Mouse (Mus musculus) MEL (cell line): Measurements from ENCODE around the gene C1s2.
A peak's percentile ranks its signal among the peaks of the same experiment; 100 is the strongest.
"Not testable (repeated sequence)": the region's sequence is repeated elsewhere in the genome, so short reads cannot be mapped to it uniquely, and the experiment has no call there.

Source experiments
- CTCF ChIP-seq, 3 experiments: IDR thresholded peaks in 2 of 3; conservative IDR thresholded peaks in 1 of 3; 2 replicates each; pipeline ENCODE4 v1.5.1; 2011 to 2012; ENCODE audit warnings: low read length in 3 of 3, low read depth in 2 of 3, mild to moderate bottlenecking in 2 of 3, improper control_type of control experiment in 1 of 3, inconsistent platforms in 1 of 3, mixed read lengths in 1 of 3, moderate library complexity in 1 of 3; ENCODE audit not compliant: control insufficient read depth in 1 of 3, insufficient read depth in 1 of 3, poor library complexity in 1 of 3, severe bottlenecking in 1 of 3
- EP300 ChIP-seq, 2 experiments: IDR thresholded peaks; 2 replicates each; pipeline ENCODE4 v1.6.1; 2011; ENCODE audit warnings: improper control_type of control experiment in 2 of 2, low read length in 2 of 2, low read depth in 1 of 2, mild to moderate bottlenecking in 1 of 2
- POLR2A ChIP-seq, 2 experiments: IDR thresholded peaks; 2 replicates each; pipeline ENCODE4 v1.6.1; 2011 to 2012; ENCODE audit warnings: low read length in 2 of 2, mild to moderate bottlenecking in 2 of 2, control low read depth in 1 of 2, improper control_type of control experiment in 1 of 2, low read depth in 1 of 2, moderate library complexity in 1 of 2; ENCODE audit not compliant: control insufficient read depth in 1 of 2, insufficient read depth in 1 of 2, poor library complexity in 1 of 2
- RAD21 ChIP-seq: IDR thresholded peaks from 2 replicates; pipeline ENCODE4 v1.6.1; 2011; ENCODE audit warnings: mild to moderate bottlenecking, low read depth, low read length, improper control_type of control experiment
- SIN3A ChIP-seq: IDR thresholded peaks from 2 replicates; pipeline ENCODE4 v1.6.1; 2012; ENCODE audit warnings: low read length, improper control_type of control experiment, inconsistent platforms
- TBP ChIP-seq: IDR thresholded peaks from 2 replicates; pipeline ENCODE4 v1.8.0; 2011; ENCODE audit warnings: low read depth, low read length, improper control_type of control experiment
- UBTF ChIP-seq: IDR thresholded peaks from 2 replicates; pipeline ENCODE4 v1.6.1; 2012; ENCODE audit warnings: low read depth, mild to moderate bottlenecking, inconsistent platforms, low read length, improper control_type of control experiment, moderate library complexity, borderline replicate concordance; ENCODE audit not compliant: insufficient read depth
- ZNF384 ChIP-seq: IDR thresholded peaks from 2 replicates; pipeline ENCODE4 v1.6.1; 2012; ENCODE audit warnings: low read depth, mild to moderate bottlenecking, inconsistent platforms, low read length, improper control_type of control experiment

- not testable (repeated sequence) for TF ChIP-seq RAD21; CTCF (IDR thresholded peaks at IDR 0.05 in 2 of 3, conservative IDR thresholded peaks at IDR 0.05 in 1 of 3; ENCODE audit: control insufficient read depth in 1 of 3, insufficient read depth in 1 of 3, low read depth in 2 of 3, low read length in 3 of 3, poor library complexity in 1 of 3, severe bottlenecking in 1 of 3); ZNF384; TBP; SIN3A; UBTF; POLR2A (IDR thresholded peaks at IDR 0.05; ENCODE audit: control insufficient read depth in 1 of 2, insufficient read depth in 1 of 2, low read depth in 1 of 2, low read length in 2 of 2, poor library complexity in 1 of 2)
- peak in 1 of 2 experiments; percentile 25; a peak in 1 of 4 replicates for TF ChIP-seq EP300 (IDR thresholded peaks at IDR 0.05; ENCODE audit: low read depth in 1 of 2, low read length in 2 of 2)
Measured at GRCm38 (mm10) chr6:124626184-124626583, 9.7 kb downstream of the C1s2 start.
